Mouse (Mus musculus): ENCODE measurements around the gene Ifnk. TPM values are rescaled to one million over a fixed set of nuclear protein-coding genes. Genes with fewer than 3 reads are reported as not detected.

The Ifnk gene
- polyA plus RNA-seq, 1 experiment from 2014 or later = 0.65 TPM

DNA sequence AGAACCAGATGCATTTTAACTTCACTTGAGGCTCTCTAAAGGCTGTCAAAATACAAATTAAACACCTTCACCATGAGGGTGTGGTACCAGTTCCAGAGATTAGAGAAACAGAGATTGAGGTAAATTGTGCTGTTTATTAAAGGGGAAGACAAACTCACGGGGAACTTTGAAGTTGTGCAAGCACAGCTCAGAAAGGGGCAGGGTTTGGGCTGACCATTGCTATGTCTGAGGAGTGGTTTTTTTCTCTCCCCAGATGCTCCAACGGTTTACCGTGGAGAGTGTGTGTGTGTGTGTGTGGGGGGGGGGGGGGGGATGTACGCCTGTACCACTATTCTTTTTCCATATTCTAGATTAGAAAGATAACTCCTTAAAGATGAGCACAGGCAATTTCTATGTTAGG lies 31.7 kb upstream of the Ifnk start:
- Histone ChIP-seq H3K4me1 (ENCODE audit: control insufficient read depth, insufficient read depth, low read length) (peaks cover 40% of the 10 kb centered on the region), H3K9me3 (ENCODE audit: control insufficient read depth, low read depth, low read length) (no peaks in the 10 kb centered on the region), H3K27ac (ENCODE audit: low read length) (no peak overlapping the region), H3K27me3 (ENCODE audit: control insufficient read depth, insufficient read depth, low read length) (no peaks in the 10 kb centered on the region), H3K4me3 (ENCODE audit: low read depth, low read length) (no peak overlapping the region), H3K36me3 (ENCODE audit: control insufficient read depth, insufficient read depth, low read length) (no peaks in the 10 kb centered on the region), H3K9ac (replicated peaks; ENCODE audit: low read depth, low read length) (no peak overlapping the region), H3K4me2 (replicated peaks; ENCODE audit: low read depth, low read length) (no peak overlapping the region)
- no peak for ATAC-seq (ENCODE audit: insufficient number of reproducible peaks, insufficient read depth, low FRiP score, low read depth)
- WGBS = 51% methylated on average over 4 of the region's 4 CpGs

DNA sequence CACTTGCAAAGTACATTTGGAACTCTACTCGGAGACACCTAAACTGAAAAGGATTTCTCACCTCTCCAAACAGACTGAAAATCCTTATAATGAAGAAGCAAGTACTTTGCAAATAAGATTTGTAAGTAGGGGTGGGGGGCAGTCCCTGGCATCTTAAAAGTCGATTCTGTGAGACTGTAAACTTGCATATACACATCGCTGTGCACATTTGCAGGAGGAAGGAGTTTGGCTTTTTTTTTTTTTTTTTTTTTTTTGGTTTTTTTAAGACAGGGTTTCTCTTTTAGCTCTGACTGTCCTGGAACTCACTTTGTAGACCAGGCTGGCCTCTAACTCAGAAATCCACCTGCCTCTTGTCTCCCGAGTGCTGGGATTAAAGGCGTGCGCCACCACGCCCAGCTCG lies 31.3 kb upstream of the Ifnk start:
- Histone ChIP-seq H3K9ac (replicated peaks; ENCODE audit: low read depth, low read length) (no peak overlapping the region), H3K36me3 (ENCODE audit: control insufficient read depth, insufficient read depth, low read length) (no peaks in the 10 kb centered on the region), H3K4me2 (replicated peaks; ENCODE audit: low read depth, low read length) (no peak overlapping the region), H3K4me1 (ENCODE audit: control insufficient read depth, insufficient read depth, low read length) (peaks cover 45% of the 10 kb centered on the region), H3K4me3 (ENCODE audit: low read depth, low read length) (no peak overlapping the region), H3K9me3 (ENCODE audit: control insufficient read depth, low read depth, low read length) (no peaks in the 10 kb centered on the region), H3K27ac (ENCODE audit: low read length) (no peak overlapping the region), H3K27me3 (ENCODE audit: control insufficient read depth, insufficient read depth, low read length) (no peaks in the 10 kb centered on the region)
- 77% methylated on average over 8 of the region's 8 CpGs for WGBS
- no peak for ATAC-seq (ENCODE audit: insufficient number of reproducible peaks, insufficient read depth, low FRiP score, low read depth)

DNA sequence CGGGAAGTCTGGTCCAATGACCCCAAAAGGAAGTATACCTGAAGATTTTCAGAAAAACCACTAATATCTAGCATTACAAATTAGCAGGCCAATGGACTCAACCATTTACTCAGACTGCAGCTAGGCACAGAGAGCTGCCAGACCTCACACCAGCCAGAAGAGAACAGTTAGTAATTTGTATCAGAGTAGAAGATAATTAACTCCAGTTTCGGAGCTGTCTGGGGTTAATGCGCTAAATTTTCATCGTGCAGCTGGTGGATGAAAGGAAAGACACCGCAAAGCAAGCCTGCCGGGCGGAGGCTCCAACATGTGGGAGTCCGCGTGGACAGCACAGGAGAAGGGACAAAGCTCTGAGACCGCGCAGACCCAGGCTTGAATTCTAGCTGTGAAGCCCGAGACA lies 30.8 kb upstream of the Ifnk start:
- WGBS = 55% methylated on average over 12 of the region's 12 CpGs
- Histone ChIP-seq H3K9me3 (ENCODE audit: control insufficient read depth, low read depth, low read length) (no peaks in the 10 kb centered on the region), H3K4me3 (ENCODE audit: low read depth, low read length) (no peak overlapping the region), H3K36me3 (ENCODE audit: control insufficient read depth, insufficient read depth, low read length) (no peaks in the 10 kb centered on the region), H3K4me2 (replicated peaks; ENCODE audit: low read depth, low read length) (no peak overlapping the region), H3K4me1 (ENCODE audit: control insufficient read depth, insufficient read depth, low read length) (peaks cover 46% of the 10 kb centered on the region), H3K27ac (ENCODE audit: low read length) (no peak overlapping the region), H3K9ac (replicated peaks; ENCODE audit: low read depth, low read length) (no peak overlapping the region), H3K27me3 (ENCODE audit: control insufficient read depth, insufficient read depth, low read length) (no peaks in the 10 kb centered on the region)
- ATAC-seq (ENCODE audit: insufficient number of reproducible peaks, insufficient read depth, low FRiP score, low read depth) = no peak

DNA sequence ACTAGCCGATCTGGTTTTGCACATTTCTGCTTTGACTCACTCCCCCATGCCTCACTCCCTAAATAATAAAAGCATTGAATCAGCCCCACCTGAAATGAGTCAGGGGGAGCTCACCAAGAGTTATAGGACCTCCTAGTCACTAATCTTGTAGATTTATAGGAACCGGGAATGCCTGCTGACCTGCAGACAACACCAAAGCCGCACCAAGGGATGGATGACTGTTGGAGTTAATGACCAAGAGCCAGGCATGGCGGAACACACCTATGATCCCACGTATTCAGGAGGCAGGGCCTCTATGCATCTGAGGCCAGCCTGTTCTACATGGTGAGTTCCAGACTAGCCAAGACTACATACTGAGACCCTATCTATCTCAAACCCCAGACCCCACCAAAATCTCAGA lies 28.8 kb upstream of the Ifnk start:
- Histone ChIP-seq H3K4me1 (ENCODE audit: control insufficient read depth, insufficient read depth, low read length) (peaks cover 52% of the 10 kb centered on the region), H3K9me3 (ENCODE audit: control insufficient read depth, low read depth, low read length) (no peaks in the 10 kb centered on the region), H3K27me3 (ENCODE audit: control insufficient read depth, insufficient read depth, low read length) (no peaks in the 10 kb centered on the region), H3K9ac (replicated peaks; ENCODE audit: low read depth, low read length) (no peak overlapping the region), H3K4me2 (replicated peaks; ENCODE audit: low read depth, low read length) (0 out of 2 replicates have a peak overlapping the region, but pooled peaks have one; percentile 10), H3K4me3 (ENCODE audit: low read depth, low read length) (no peak overlapping the region), H3K27ac (ENCODE audit: low read length) (peak overlapping the region; percentile 81), H3K36me3 (ENCODE audit: control insufficient read depth, insufficient read depth, low read length) (no peaks in the 10 kb centered on the region)
- 0 out of 2 replicates have a peak, but pooled peaks have one; percentile 3 for ATAC-seq (ENCODE audit: insufficient number of reproducible peaks, insufficient read depth, low FRiP score, low read depth)
- WGBS = 53% methylated on average over 5 of the region's 5 CpGs

DNA sequence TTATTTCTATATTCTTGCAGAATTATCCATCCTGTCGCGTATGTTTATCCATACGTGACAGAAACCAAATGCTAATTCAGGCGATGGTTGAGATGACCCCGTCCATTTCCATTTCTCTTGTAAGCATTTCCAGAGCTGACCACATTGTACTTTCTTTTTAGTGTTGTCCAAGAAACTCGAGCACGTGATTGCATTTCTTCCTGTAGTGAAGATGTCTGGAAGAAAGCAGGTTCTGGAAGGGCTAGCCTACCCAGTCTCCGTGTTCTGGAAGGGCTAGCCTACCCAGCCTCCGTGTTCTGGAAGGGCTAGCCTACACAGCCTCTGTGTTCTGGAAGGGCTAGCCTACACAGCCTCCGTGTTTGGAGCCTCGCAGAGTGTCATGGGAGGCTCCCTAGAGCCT lies 27.8 kb upstream of the Ifnk start:
- Histone ChIP-seq H3K9ac (replicated peaks; ENCODE audit: low read depth, low read length) (no peak overlapping the region), H3K9me3 (ENCODE audit: control insufficient read depth, low read depth, low read length) (no peaks in the 10 kb centered on the region), H3K36me3 (ENCODE audit: control insufficient read depth, insufficient read depth, low read length) (no peaks in the 10 kb centered on the region), H3K4me1 (ENCODE audit: control insufficient read depth, insufficient read depth, low read length) (peaks cover 51% of the 10 kb centered on the region), H3K27me3 (ENCODE audit: control insufficient read depth, insufficient read depth, low read length) (no peaks in the 10 kb centered on the region), H3K4me2 (replicated peaks; ENCODE audit: low read depth, low read length) (no peak overlapping the region; the same call in 1 of the 2 replicates), H3K27ac (ENCODE audit: low read length) (peak overlapping the region; percentile 81), H3K4me3 (ENCODE audit: low read depth, low read length) (no peak overlapping the region)
- 0 out of 2 replicates have a peak, but pooled peaks have one; percentile 2 for ATAC-seq (ENCODE audit: insufficient number of reproducible peaks, insufficient read depth, low FRiP score, low read depth)
- WGBS = 49% methylated on average over 11 of the region's 11 CpGs

DNA sequence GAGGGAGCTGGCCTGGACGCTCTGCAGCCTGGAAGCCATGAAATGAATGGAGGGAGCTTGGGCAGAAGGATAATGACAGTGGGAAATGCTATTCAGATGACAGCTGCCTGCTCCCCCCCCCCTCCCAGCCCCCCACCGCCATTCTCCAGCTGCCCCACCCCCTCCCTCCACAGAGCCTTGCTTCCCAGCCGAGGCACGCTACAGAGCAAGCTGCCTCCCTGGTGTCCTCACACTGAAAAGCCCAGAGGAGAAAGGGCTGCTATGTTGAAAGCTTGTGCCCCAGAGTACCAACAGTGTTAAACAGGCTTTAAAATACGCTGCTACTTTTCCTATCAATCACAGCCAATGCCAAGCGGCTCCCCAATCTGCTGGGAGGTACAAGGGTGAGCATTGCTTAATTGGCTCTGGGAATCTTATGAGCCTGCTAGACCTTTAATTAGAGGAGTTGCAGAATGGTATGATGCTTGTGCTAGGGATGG lies 26.5 kb upstream of the Ifnk start:
- no peaks in the 10 kb centered on the region for H3K9me3 ChIP-seq (ENCODE audit: control insufficient read depth, low read depth, low read length)
- no peaks in the 10 kb centered on the region for H3K36me3 ChIP-seq (ENCODE audit: control insufficient read depth, insufficient read depth, low read length)
- 6% methylated on average over 6 of the region's 6 CpGs for WGBS
- ATAC-seq (ENCODE audit: insufficient number of reproducible peaks, insufficient read depth, low FRiP score, low read depth) = 0 out of 2 replicates have a peak, but pooled peaks have one; percentile 43
- H3K4me2 ChIP-seq (replicated peaks; ENCODE audit: low read depth, low read length) = peak overlapping the region; percentile 7; the same call in 1 of the 2 replicates
- H3K27ac ChIP-seq (ENCODE audit: low read length) = peak overlapping the region; percentile 61; the same call in 1 of the 2 replicates
- no peaks in the 10 kb centered on the region for H3K27me3 ChIP-seq (ENCODE audit: control insufficient read depth, insufficient read depth, low read length)
- H3K4me3 ChIP-seq (ENCODE audit: low read depth, low read length) = no peak overlapping the region
- H3K9ac ChIP-seq (replicated peaks; ENCODE audit: low read depth, low read length) = no peak overlapping the region
- H3K4me1 ChIP-seq (ENCODE audit: control insufficient read depth, insufficient read depth, low read length) = peaks cover 54% of the 10 kb centered on the region

DNA sequence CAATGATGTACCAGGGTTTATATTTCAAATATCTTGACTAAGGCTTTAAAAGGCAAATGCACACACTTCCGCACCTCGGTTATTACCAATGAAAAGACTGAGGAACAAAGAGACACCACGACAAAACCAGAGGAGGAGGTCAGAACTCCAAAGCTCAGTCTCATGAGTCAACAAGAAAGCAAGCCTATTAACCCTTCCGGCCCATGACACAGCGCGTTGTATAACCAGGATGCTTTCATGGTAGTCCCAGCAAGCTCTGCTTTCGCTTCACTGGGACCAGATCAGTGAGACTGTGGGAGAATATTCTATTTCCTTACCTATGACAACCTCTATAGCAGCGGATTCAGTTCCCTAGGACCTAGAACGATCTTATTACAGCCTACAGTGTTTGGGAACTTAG lies 25.1 kb upstream of the Ifnk start:
- H3K9ac ChIP-seq (replicated peaks; ENCODE audit: low read depth, low read length) = no peak overlapping the region
- H3K27ac ChIP-seq (ENCODE audit: low read length) = no peak overlapping the region
- peaks cover 46% of the 10 kb centered on the region for H3K4me1 ChIP-seq (ENCODE audit: control insufficient read depth, insufficient read depth, low read length)
- no peak for ATAC-seq (ENCODE audit: insufficient number of reproducible peaks, insufficient read depth, low FRiP score, low read depth)
- H3K27me3 ChIP-seq (ENCODE audit: control insufficient read depth, insufficient read depth, low read length) = no peaks in the 10 kb centered on the region
- no peaks in the 10 kb centered on the region for H3K9me3 ChIP-seq (ENCODE audit: control insufficient read depth, low read depth, low read length)
- no peaks in the 10 kb centered on the region for H3K36me3 ChIP-seq (ENCODE audit: control insufficient read depth, insufficient read depth, low read length)
- H3K4me3 ChIP-seq (ENCODE audit: low read depth, low read length) = no peak overlapping the region
- 71% methylated on average over 9 of the region's 9 CpGs for WGBS
- no peak overlapping the region for H3K4me2 ChIP-seq (replicated peaks; ENCODE audit: low read depth, low read length)

DNA sequence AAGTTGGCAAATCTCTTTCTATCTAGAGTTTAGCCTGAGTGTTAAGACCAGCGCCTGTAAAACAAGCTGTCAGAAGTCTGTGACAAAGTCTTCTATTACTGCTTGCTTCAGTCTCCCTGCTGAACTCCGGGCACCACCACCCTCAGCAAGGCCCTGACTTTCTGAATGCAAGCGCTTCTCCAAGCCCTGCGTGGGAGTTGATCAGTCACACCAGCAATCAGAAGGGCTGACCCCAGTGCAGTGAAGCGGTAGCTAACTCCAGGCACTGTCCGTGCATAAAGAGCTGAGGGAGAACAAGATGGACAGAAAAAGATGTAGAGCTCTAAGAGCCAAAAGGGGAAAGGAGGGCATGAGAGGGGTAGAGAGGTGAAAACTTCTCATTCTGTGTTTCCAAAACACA lies 24.1 kb upstream of the Ifnk start:
- H3K27me3 ChIP-seq (ENCODE audit: control insufficient read depth, insufficient read depth, low read length) = no peaks in the 10 kb centered on the region
- no peaks in the 10 kb centered on the region for H3K9me3 ChIP-seq (ENCODE audit: control insufficient read depth, low read depth, low read length)
- H3K4me1 ChIP-seq (ENCODE audit: control insufficient read depth, insufficient read depth, low read length) = peaks cover 37% of the 10 kb centered on the region
- no peak overlapping the region for H3K27ac ChIP-seq (ENCODE audit: low read length)
- no peaks in the 10 kb centered on the region for H3K36me3 ChIP-seq (ENCODE audit: control insufficient read depth, insufficient read depth, low read length)
- H3K9ac ChIP-seq (replicated peaks; ENCODE audit: low read depth, low read length) = no peak overlapping the region
- H3K4me3 ChIP-seq (ENCODE audit: low read depth, low read length) = no peak overlapping the region
- 48% methylated on average over 6 of the region's 6 CpGs for WGBS
- H3K4me2 ChIP-seq (replicated peaks; ENCODE audit: low read depth, low read length) = no peak overlapping the region
- no peak for ATAC-seq (ENCODE audit: insufficient number of reproducible peaks, insufficient read depth, low FRiP score, low read depth)

DNA sequence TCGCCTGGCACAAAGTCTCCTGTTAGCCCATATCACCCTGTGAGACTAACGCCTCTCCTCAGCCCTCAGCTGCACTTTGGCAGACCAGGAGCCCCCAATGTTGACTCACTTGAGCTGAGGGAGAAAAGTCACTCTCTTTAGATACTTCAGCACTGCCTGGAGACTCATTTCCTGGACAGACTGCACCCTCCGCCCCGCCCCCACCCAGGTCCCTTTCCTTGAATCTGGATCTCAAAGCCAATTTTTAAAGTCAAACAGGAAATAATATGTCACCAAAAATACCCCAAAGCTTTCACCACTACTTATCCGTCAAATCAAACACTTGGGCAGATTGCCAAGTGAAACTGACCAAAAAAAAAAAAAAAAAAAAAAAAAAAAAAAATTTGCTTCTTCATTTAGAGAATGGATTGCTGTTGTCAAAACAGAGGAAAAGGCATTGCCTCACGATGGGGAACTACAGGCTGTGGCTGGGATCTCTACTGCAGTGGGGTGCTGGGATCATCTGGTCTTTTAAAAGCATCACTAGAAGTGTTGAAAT lies 21.4 kb upstream of the Ifnk start:
- ATAC-seq (ENCODE audit: insufficient number of reproducible peaks, insufficient read depth, low FRiP score, low read depth) = peak; percentile 34; the same call in 1 of the 2 replicates
- H3K36me3 ChIP-seq (ENCODE audit: control insufficient read depth, insufficient read depth, low read length) = no peaks in the 10 kb centered on the region
- WGBS = 36% methylated on average over 6 of the region's 6 CpGs
- H3K9ac ChIP-seq (replicated peaks; ENCODE audit: low read depth, low read length) = no peak overlapping the region
- H3K4me3 ChIP-seq (ENCODE audit: low read depth, low read length) = no peak overlapping the region
- H3K4me2 ChIP-seq (replicated peaks; ENCODE audit: low read depth, low read length) = no peak overlapping the region
- H3K4me1 ChIP-seq (ENCODE audit: control insufficient read depth, insufficient read depth, low read length) = peaks cover 27% of the 10 kb centered on the region
- H3K27ac ChIP-seq (ENCODE audit: low read length) = peak overlapping the region; percentile 44; the same call in 1 of the 2 replicates
- H3K9me3 ChIP-seq (ENCODE audit: control insufficient read depth, low read depth, low read length) = no peaks in the 10 kb centered on the region
- H3K27me3 ChIP-seq (ENCODE audit: control insufficient read depth, insufficient read depth, low read length) = no peaks in the 10 kb centered on the region
